Mouse (Mus musculus) central nervous system, embryonic 11.5 days (tissue): ENCODE measurements around the gene Nectin3. TPM values are rescaled to one million over a fixed set of nuclear protein-coding genes. Genes with fewer than 3 reads are reported as not detected.

ENCODE experiments used
- polyA plus RNA-seq: library from polyadenylated mRNA; depleted of rRNA; stranded (reverse); fragments of >200 nt; gene quantifications from 2 replicates; pipeline ENCODE4 v1.2.3, GENCODE M21; 2012; rRNA removed

Gene Nectin3
- polyA plus RNA-seq: 37.9 and 43.6 TPM in 2 replicates

DNA sequence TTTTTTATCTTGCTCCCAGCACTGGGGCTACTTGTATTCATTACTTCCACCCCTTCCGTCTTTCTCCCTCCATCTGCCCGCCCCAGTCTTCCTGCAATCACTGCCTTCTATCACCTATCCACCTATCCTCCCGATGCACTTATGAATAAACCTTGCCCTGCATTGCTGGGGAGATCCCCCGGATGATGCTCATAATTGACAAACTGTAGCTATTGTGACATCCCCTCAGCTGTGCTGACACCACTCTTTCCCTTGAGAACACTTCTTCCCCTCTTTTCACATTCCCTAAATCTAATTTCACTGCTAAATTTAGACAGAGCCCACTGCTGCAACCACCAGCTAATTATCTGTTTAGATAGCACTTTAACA lies at the start of gene Nectin3:
Gene Nectin3, minus strand, starts transcription at position 105 of the 369 bp plus-strand sequence.

